Mouse (Mus musculus) adrenal gland, postnatal 14 days (tissue): Measurements from ENCODE around the gene Actr1b. TPM values are rescaled to one million over a fixed set of nuclear protein-coding genes. Genes with fewer than 3 reads are reported as not detected.

Source experiments
- DNase-seq: peaks from one replicate; pipeline ENCODE4 v3.0.0; 2021; ENCODE audit warnings: mixed read lengths
- microRNA-seq, 2 experiments: library from miRNA; unstranded; fragments of <30 nt; microRNA quantifications; one replicate each; pipeline ENCODE4 v1.2.0; 2021
- total RNA-seq: library from RNA; stranded (reverse); gene quantifications from 2 replicates; pipeline ENCODE4 v1.2.3, GENCODE M21; 2021

Actr1b gene
- total RNA-seq, 1 experiment from 2014 or later = 113 TPM

DNA sequence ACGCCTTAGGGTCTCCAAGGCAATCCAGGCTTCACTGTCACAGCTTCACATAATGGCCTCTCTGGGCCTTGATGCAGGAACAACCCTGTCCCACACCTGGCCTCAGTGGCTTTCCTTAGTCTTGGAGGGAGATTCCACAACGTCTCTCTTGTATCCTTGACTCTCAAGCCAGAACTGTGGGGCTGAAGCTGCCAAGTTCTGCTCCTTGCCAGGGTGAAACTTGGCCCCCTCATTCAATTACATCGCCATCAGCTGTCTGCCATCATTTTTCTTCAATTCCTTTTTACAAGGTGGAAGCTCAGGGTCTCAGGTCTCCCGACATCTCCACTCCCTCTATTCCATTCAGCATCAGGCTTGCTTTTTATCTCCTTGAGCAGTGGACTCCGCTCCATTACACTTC, 59.2 kb downstream of the Actr1b start:
- no peak for DNase-seq

Small RNA genes within 50 kb of the gene (microRNA-seq; reads per million reads assigned to microRNA genes)
- gene Gm24133 = 0 to 0.38 reads per million in 2 experiments

Other genes with a start within 250 kb of the Actr1b start
- gene Cnnm4, start 242.8 kb downstream of the Actr1b start, total RNA-seq = 4.2 and 4.6 TPM in 2 replicates
- gene Cnnm3, start 202.6 kb downstream of the Actr1b start, total RNA-seq = 26.3 and 27.5 TPM in 2 replicates
- gene Ankrd23, start 177.5 kb downstream of the Actr1b start, total RNA-seq = 8.9 and 9.7 TPM in 2 replicates
- 2.1 TPM in 1 of 2 replicates, not detected in the other for gene Gm42417, start 175.0 kb downstream of the Actr1b start, total RNA-seq
- gene Ankrd39, start 167.0 kb downstream of the Actr1b start, total RNA-seq = 11.7 and 15.3 TPM in 2 replicates
- 20.7 and 27.9 TPM in 2 replicates for gene Sema4c, start 156.1 kb downstream of the Actr1b start, total RNA-seq
- 0.41 TPM in 1 of 2 replicates, not detected in the other for gene Fam178b, start 31.2 kb downstream of the Actr1b start, total RNA-seq
- 1,730 and 1,808 TPM in 2 replicates for gene Cox5b, start 23.0 kb downstream of the Actr1b start, total RNA-seq
- gene 4933424G06Rik, start 4.3 kb downstream of the Actr1b start, total RNA-seq = not detected in 2 replicates
- gene Zap70, start 47.4 kb upstream of the Actr1b start, total RNA-seq = 0.56 and 6.7 TPM in 2 replicates
- gene Tmem131, start 229.2 kb upstream of the Actr1b start, total RNA-seq = 45.7 and 48.2 TPM in 2 replicates